Mouse (Mus musculus) limb, embryonic 11.5 days (tissue): ENCODE measurements around the gene Dnajb13. TPM values are rescaled to one million over a fixed set of nuclear protein-coding genes. Genes with fewer than 3 reads are reported as not detected.

Experiments
- ATAC-seq: fragments of 200-750 bp; cut with Nextera tagmentation; 2 replicates; pipeline ENCODE4 v1.8.0; 2017; ENCODE audit warnings: low read depth; ENCODE audit not compliant: insufficient number of reproducible peaks, low FRiP score, low TSS enrichment
- DNase-seq: peaks from one replicate; pipeline ENCODE4 v3.0.0-alpha.2; 2015; ENCODE audit warnings: low spot score
- H3K27ac ChIP-seq: fragments of 300-500 bp; sonication (generic); replicated peaks from 2 replicates; pipeline ENCODE4 v1.5.1; 2014; ENCODE audit warnings: low read depth, mild to moderate bottlenecking, low read length
- H3K27me3 ChIP-seq: fragments of 300-500 bp; sonication (generic); 2 replicates; pipeline ENCODE4 v1.6.1; 2014; ENCODE audit warnings: mild to moderate bottlenecking, low read length, mixed read lengths; ENCODE audit not compliant: control insufficient read depth, insufficient read depth
- H3K36me3 ChIP-seq: fragments of 300-500 bp; sonication (generic); 2 replicates; pipeline ENCODE4 v1.6.1; 2014; ENCODE audit warnings: mild to moderate bottlenecking, low read length, moderate library complexity, mixed read lengths; ENCODE audit not compliant: control insufficient read depth, insufficient read depth
- H3K4me1 ChIP-seq: fragments of 300-500 bp; sonication (generic); 2 replicates; pipeline ENCODE4 v1.6.1; 2014; ENCODE audit warnings: low read length, mixed read lengths; ENCODE audit not compliant: control insufficient read depth, insufficient read depth
- H3K4me2 ChIP-seq: fragments of 300-500 bp; sonication (generic); 2 replicates; pipeline ENCODE4 v1.6.1; 2014; ENCODE audit warnings: low read depth, mild to moderate bottlenecking, moderate library complexity; ENCODE audit not compliant: severe bottlenecking
- H3K4me3 ChIP-seq: fragments of 300-500 bp; sonication (generic); 2 replicates; pipeline ENCODE4 v1.5.1; 2014; ENCODE audit warnings: low read depth, low read length
- H3K9ac ChIP-seq: fragments of 300-500 bp; sonication (generic); 2 replicates; pipeline ENCODE4 v1.6.1; 2014; ENCODE audit warnings: mild to moderate bottlenecking, low read length
- H3K9me3 ChIP-seq: fragments of 300-500 bp; sonication (generic); 2 replicates; pipeline ENCODE4 v1.6.1; 2016; ENCODE audit warnings: low read length; ENCODE audit not compliant: control insufficient read depth
- WGBS: fragments of 180-500 bp; shearing (Covaris S2); extraction: QIAGEN DNeasy Blood & Tissue Kit; methylation state at CpG from one replicate; pipeline ENCODE4 v1.1.7; 2014; 5-methylcytosine and 5-hydroxymethylcytosine counted together
- polyA plus RNA-seq: library from polyadenylated mRNA; unstranded; fragments of >200 nt; fragmentation: Nextera tagmentation; extraction: Ambion mirVana; gene quantifications from 2 replicates; pipeline ENCODE4 v1.2.1, GENCODE M21; 2014

Gene Dnajb13
- polyA plus RNA-seq, 1 experiment from 2014 or later = 0.11 TPM

- Histone ChIP-seq H3K4me1 (no peaks in the 10 kb centered on the region), H3K27me3 (no peaks in the 10 kb centered on the region), H3K4me2 (no peak overlapping the region), H3K9me3 (no peaks in the 10 kb centered on the region), H3K9ac (no peak overlapping the region), H3K36me3 (no peaks in the 10 kb centered on the region), H3K4me3 (no peak overlapping the region), H3K27ac (no peak overlapping the region)
- no peak for DNase-seq
- 85% methylated on average over 4 of the region's 4 CpGs for WGBS
- ATAC-seq = no peak
These were observed 32.9 kb upstream of the Dnajb13 start for GRCm38 (mm10) chr7:100547631-100548030.

- WGBS = 65% methylated on average over 1 of the region's 1 CpGs
- no peak overlapping the region for H3K4me2 ChIP-seq
- H3K36me3 ChIP-seq = peaks cover 2% of the 10 kb centered on the region; the same call in 1 of the 2 replicates
- DNase-seq = no peak
- no peaks in the 10 kb centered on the region for H3K4me1 ChIP-seq
- no peak overlapping the region for H3K4me3 ChIP-seq
- no peak overlapping the region for H3K27ac ChIP-seq
- ATAC-seq = no peak
- no peak overlapping the region for H3K9ac ChIP-seq
- H3K9me3 ChIP-seq = no peaks in the 10 kb centered on the region
- H3K27me3 ChIP-seq = no peaks in the 10 kb centered on the region
These were observed 29.7 kb upstream of the Dnajb13 start for GRCm38 (mm10) chr7:100544437-100544836.

- H3K4me1 ChIP-seq = peaks cover 4% of the 10 kb centered on the region; the same call in 1 of the 2 replicates
- H3K9ac ChIP-seq = no peak overlapping the region
- peaks cover 2% of the 10 kb centered on the region; the same call in 1 of the 2 replicates for H3K36me3 ChIP-seq
- DNase-seq = no peak
- H3K4me3 ChIP-seq = no peak overlapping the region
- no peak overlapping the region for H3K27ac ChIP-seq
- no peak for ATAC-seq
- 96% methylated on average over 9 of the region's 9 CpGs for WGBS
- H3K4me2 ChIP-seq = no peak overlapping the region
- no peaks in the 10 kb centered on the region for H3K27me3 ChIP-seq
- H3K9me3 ChIP-seq = no peaks in the 10 kb centered on the region
These were observed 24.8 kb upstream of the Dnajb13 start for GRCm38 (mm10) chr7:100539516-100539915.

GRCm38 (mm10) chr7:100537519-100537902 lies 22.8 kb upstream of the Dnajb13 start:
- WGBS = 36% methylated on average over 7 of the region's 7 CpGs
- Histone ChIP-seq H3K4me1 (peaks cover 4% of the 10 kb centered on the region; the same call in 1 of the 2 replicates), H3K4me2 (peak overlapping the region; percentile 71), H3K9ac (peak overlapping the region; percentile 74; the same call in 1 of the 2 replicates), H3K9me3 (no peaks in the 10 kb centered on the region), H3K4me3 (peak overlapping the region; percentile 75), H3K27ac (no peak overlapping the region), H3K36me3 (peaks cover 2% of the 10 kb centered on the region; the same call in 1 of the 2 replicates), H3K27me3 (no peaks in the 10 kb centered on the region)
- no peak for ATAC-seq
- DNase-seq = no peak

- under 1% methylated on average over 33 of the region's 33 CpGs for WGBS
- Histone ChIP-seq H3K4me1 (peaks cover 4% of the 10 kb centered on the region; the same call in 1 of the 2 replicates), H3K9ac (peak within 1 kb of the TSS; percentile 74), H3K27ac (peak within 1 kb of the TSS; percentile 52; the same call in 1 of the 2 replicates), H3K36me3 (peaks cover 2% of the 10 kb centered on the region; the same call in 1 of the 2 replicates), H3K4me3 (peak within 1 kb of the TSS; percentile 75), H3K9me3 (no peaks in the 10 kb centered on the region), H3K27me3 (no peaks in the 10 kb centered on the region), H3K4me2 (peak within 1 kb of the TSS; percentile 71)
- peak; percentile 97 for ATAC-seq
- peak; percentile 92 for DNase-seq
These were observed 22.2 kb upstream of the Dnajb13 start, which contains the start of gene Coa4 for GRCm38 (mm10) chr7:100536804-100537518. Coa4 (plus strand) TSS chr7:100537071.

- H3K4me2 ChIP-seq = no peak overlapping the region
- peaks cover 2% of the 10 kb centered on the region; the same call in 1 of the 2 replicates for H3K36me3 ChIP-seq
- no peaks in the 10 kb centered on the region for H3K27me3 ChIP-seq
- DNase-seq = no peak
- H3K9ac ChIP-seq = no peak overlapping the region
- no peak overlapping the region for H3K27ac ChIP-seq
- H3K4me1 ChIP-seq = peaks cover 4% of the 10 kb centered on the region; the same call in 1 of the 2 replicates
- WGBS = 87% methylated on average over 2 of the region's 2 CpGs
- H3K4me3 ChIP-seq = no peak overlapping the region; the same call in 1 of the 2 replicates
- H3K9me3 ChIP-seq = no peaks in the 10 kb centered on the region
- no peak for ATAC-seq
These were observed 21.1 kb upstream of the Dnajb13 start for GRCm38 (mm10) chr7:100535831-100536230.

GRCm38 (mm10) chr7:100534216-100534615 lies 19.5 kb upstream of the Dnajb13 start:
- no peak for DNase-seq
- Histone ChIP-seq H3K9ac (no peak overlapping the region), H3K4me3 (no peak overlapping the region), H3K4me1 (peaks cover 4% of the 10 kb centered on the region; the same call in 1 of the 2 replicates), H3K4me2 (no peak overlapping the region), H3K36me3 (no peaks in the 10 kb centered on the region), H3K27me3 (no peaks in the 10 kb centered on the region), H3K9me3 (no peaks in the 10 kb centered on the region), H3K27ac (no peak overlapping the region)
- WGBS = 88% methylated on average over 3 of the region's 3 CpGs
- ATAC-seq = no peak

GRCm38 (mm10) chr7:100533503-100533902 lies 18.7 kb upstream of the Dnajb13 start:
- no peak overlapping the region for H3K27ac ChIP-seq
- WGBS = 57% methylated on average over 2 of the region's 2 CpGs
- no peak overlapping the region for H3K4me3 ChIP-seq
- no peak overlapping the region for H3K9ac ChIP-seq
- H3K4me2 ChIP-seq = no peak overlapping the region
- H3K36me3 ChIP-seq = no peaks in the 10 kb centered on the region
- ATAC-seq = no peak
- H3K4me1 ChIP-seq = peaks cover 4% of the 10 kb centered on the region; the same call in 1 of the 2 replicates
- H3K27me3 ChIP-seq = no peaks in the 10 kb centered on the region
- no peak for DNase-seq
- H3K9me3 ChIP-seq = no peaks in the 10 kb centered on the region
